Mouse (Mus musculus) MEL (cell line): ENCODE measurements at regions not wholly inside any gene's neighbourhood (a gene's known extent, or its start where the extent isn't known, plus 50 kb on each side); places are given as distances from the start of the nearest gene placed in this dataset.

Source experiments
- POLR2A ChIP-seq, 2 experiments: IDR thresholded peaks; 2 replicates each; pipeline ENCODE4 v1.6.1; 2011 to 2012; ENCODE audit warnings: low read length in 2 of 2, mild to moderate bottlenecking in 2 of 2, control low read depth in 1 of 2, improper control_type of control experiment in 1 of 2, low read depth in 1 of 2, moderate library complexity in 1 of 2; ENCODE audit not compliant: control insufficient read depth in 1 of 2, insufficient read depth in 1 of 2, poor library complexity in 1 of 2
- SIN3A ChIP-seq: IDR thresholded peaks from 2 replicates; pipeline ENCODE4 v1.6.1; 2012; ENCODE audit warnings: low read length, improper control_type of control experiment, inconsistent platforms
- TAL1 ChIP-seq: IDR thresholded peaks from 2 replicates; pipeline ENCODE4 v1.6.1; 2012; ENCODE audit warnings: mild to moderate bottlenecking, inconsistent platforms, low read length, moderate library complexity, mixed read lengths

- TF ChIP-seq POLR2A (IDR thresholded peaks at IDR 0.05; ENCODE audit: control insufficient read depth in 1 of 2, insufficient read depth in 1 of 2, low read depth in 1 of 2, low read length in 2 of 2, poor library complexity in 1 of 2) (no peak), TAL1 (no peak), SIN3A (no peak)
Observed at GRCm38 (mm10) chr16:8079024-8079423, 345.9 kb downstream of the Tmem114 start.
